Mouse (Mus musculus) heart, postnatal 14 days (tissue): ENCODE measurements around the gene Evi2. TPM values are rescaled to one million over a fixed set of nuclear protein-coding genes. Genes with fewer than 3 reads are reported as not detected.

Source experiments
- total RNA-seq, 2 experiments: library from RNA; stranded (reverse); gene quantifications; 2 replicates each; pipeline ENCODE4 v1.2.3; 2021

Evi2 gene
- total RNA-seq, 2 experiments from 2014 or later: 0.15 TPM; not detected in 1

Other genes starting within 250 kb of the Evi2 start
- gene Gm9964, start 233.7 kb downstream of the Evi2 start, total RNA-seq: not detected
- 10 to 100 TPM; 30.9 to 31.6 TPM for gene Nf1, start 190.9 kb downstream of the Evi2 start, total RNA-seq
- gene Omg, start 26.5 kb downstream of the Evi2 start, total RNA-seq: not detected
- gene Evi2b, start 6.8 kb downstream of the Evi2 start, total RNA-seq: 1 to 10 TPM; 1.1 to 1.2 TPM
- 1 to 10 TPM; 1.1 to 2.1 TPM for gene Evi2a, start within 50 bp of the Evi2 start, total RNA-seq
- 1 to 10 TPM in 1 of 2 experiments, under 1 TPM in 1; 0.17 to 1.3 TPM for gene Rab11fip4, start 60.6 kb upstream of the Evi2 start, total RNA-seq